Mouse (Mus musculus): Measurements from ENCODE around the gene Tom1. TPM values are rescaled to one million over a fixed set of nuclear protein-coding genes. Genes with fewer than 3 reads are reported as not detected.
A peak's percentile ranks its signal among the peaks of the same experiment; 100 is the strongest.

Tom1 gene
- polyA plus RNA-seq (2012; fragmentation: generic; extraction: Trizol) = 84.2 TPM

DNA sequence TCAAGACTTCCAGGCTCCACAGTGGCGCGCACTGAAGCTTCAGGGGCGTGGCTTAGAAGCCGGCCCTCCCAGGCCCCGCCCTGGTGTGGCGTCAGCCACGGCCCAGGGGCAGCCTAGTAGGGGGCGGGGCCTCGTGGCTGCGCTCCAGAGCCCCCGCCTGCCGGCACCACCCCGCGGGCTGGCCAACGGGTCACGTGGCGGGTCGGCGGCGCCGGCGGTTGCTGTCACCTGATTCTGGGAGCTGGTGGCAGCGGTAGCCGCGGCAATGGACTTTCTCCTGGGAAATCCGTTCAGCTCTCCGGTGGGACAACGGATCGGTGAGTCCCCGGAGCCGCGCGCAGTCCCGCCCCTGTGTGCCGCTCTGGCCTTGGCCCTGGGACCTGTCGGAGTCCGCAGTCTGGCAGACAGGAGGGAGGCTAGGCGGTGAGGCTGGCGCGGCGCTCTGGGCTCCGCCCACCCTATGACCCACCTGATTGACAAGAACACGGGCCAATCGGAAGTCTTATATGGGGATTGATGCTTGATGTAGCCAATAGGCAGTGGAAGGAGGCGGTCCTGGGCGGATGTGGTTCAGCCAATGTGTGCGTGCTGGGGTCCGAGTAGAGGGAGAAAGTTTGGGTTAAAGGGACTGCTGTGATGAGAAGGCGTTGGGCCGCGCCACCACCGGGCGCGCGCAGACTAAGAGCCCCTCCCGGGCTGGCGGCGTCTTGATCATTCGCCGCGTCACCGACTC is at the start of gene Tom1:
TSS of gene Tom1 (plus strand) at position 195 of the 733 bp plus-strand sequence.
- H3K27me3 ChIP-seq (ENCODE audit: control insufficient read depth, insufficient read depth, insufficient read length) = no peaks in the 10 kb centered on the region
- H3K4me2 ChIP-seq (ENCODE audit: low read depth) = peak within 1 kb of the TSS; percentile 83
- H3K36me3 ChIP-seq (ENCODE audit: control insufficient read depth, insufficient read depth) = peaks cover 4% of the 10 kb centered on the region
- H3K79me2 ChIP-seq (ENCODE audit: control insufficient read depth, insufficient read depth) = peaks cover 20% of the 10 kb centered on the region
- peak within 1 kb of the TSS; percentile 41 for H3K4me3 ChIP-seq
- TF ChIP-seq POLR2AphosphoS2 (IDR thresholded peaks at IDR 0.05; ENCODE audit: insufficient read length, low read depth) (peak; percentile 27), USF1 (IDR thresholded peaks at IDR 0.05; ENCODE audit: low read depth) (peak; percentile 69), TCF3 (IDR thresholded peaks at IDR 0.05; ENCODE audit: insufficient read length, low read depth) (no peak), SRF (IDR thresholded peaks at IDR 0.05; ENCODE audit: control insufficient read depth, insufficient read length, low read depth) (peak; percentile 48), POLR2A (IDR thresholded peaks at IDR 0.05; ENCODE audit: insufficient read length, low read depth) (peak; percentile 52), MYOG (IDR thresholded peaks at IDR 0.05; ENCODE audit: control insufficient read depth in 1 of 3, insufficient read depth in 1 of 3, insufficient read length in 2 of 3, low read depth in 2 of 3) (no peak)
- H3ac ChIP-seq (ENCODE audit: control insufficient read depth, insufficient read length) = peak within 1 kb of the TSS; percentile 36

GRCm38 (mm10) chr8:74987436-74987835 is 46.1 kb upstream of the Tom1 start:
- no peak for TF ChIP-seq E2F4 (IDR thresholded peaks at IDR 0.05; ENCODE audit: insufficient read depth)
- no peak for TF ChIP-seq CEBPB (IDR thresholded peaks at IDR 0.05; ENCODE audit: insufficient read depth, poor library complexity, severe bottlenecking)
- no peak for TF ChIP-seq MYOG (IDR thresholded peaks at IDR 0.05; ENCODE audit: control insufficient read depth in 1 of 3, insufficient read depth in 1 of 3, insufficient read length in 2 of 3, low read depth in 2 of 3)
- no peak for TF ChIP-seq TCF12 (IDR thresholded peaks at IDR 0.05; ENCODE audit: insufficient read depth, poor library complexity, severe bottlenecking)
- no peak for TF ChIP-seq MYOD1 (IDR thresholded peaks at IDR 0.05; ENCODE audit: control insufficient read depth in 1 of 3, insufficient read length in 2 of 3, low read depth in 2 of 3)
- no peak for TF ChIP-seq REST (IDR thresholded peaks at IDR 0.05; ENCODE audit: insufficient read depth, insufficient read length)
- TF ChIP-seq SRF (IDR thresholded peaks at IDR 0.05; ENCODE audit: control insufficient read depth, insufficient read length, low read depth) = no peak
- no peak for TF ChIP-seq TCF3 (IDR thresholded peaks at IDR 0.05; ENCODE audit: insufficient read length, low read depth)
- no peak for TF ChIP-seq MAX (IDR thresholded peaks at IDR 0.05; ENCODE audit: low read depth)
- no peak for TF ChIP-seq POLR2A (IDR thresholded peaks at IDR 0.05; ENCODE audit: insufficient read length, low read depth)
- TF ChIP-seq POLR2AphosphoS2 (IDR thresholded peaks at IDR 0.05; ENCODE audit: insufficient read length, low read depth) = no peak
- TF ChIP-seq USF1 (IDR thresholded peaks at IDR 0.05; ENCODE audit: low read depth) = no peak
- no peak overlapping the region for H3K4me3 ChIP-seq
- no peaks in the 10 kb centered on the region for H3K79me2 ChIP-seq (ENCODE audit: control insufficient read depth, insufficient read depth)
- no peak overlapping the region for H3ac ChIP-seq (ENCODE audit: control insufficient read depth, insufficient read length)
- no peaks in the 10 kb centered on the region for H3K27me3 ChIP-seq (ENCODE audit: control insufficient read depth, insufficient read depth, insufficient read length)
- H3K4me2 ChIP-seq (ENCODE audit: low read depth) = no peak overlapping the region
- no peaks in the 10 kb centered on the region for H3K36me3 ChIP-seq (ENCODE audit: control insufficient read depth, insufficient read depth)

DNA sequence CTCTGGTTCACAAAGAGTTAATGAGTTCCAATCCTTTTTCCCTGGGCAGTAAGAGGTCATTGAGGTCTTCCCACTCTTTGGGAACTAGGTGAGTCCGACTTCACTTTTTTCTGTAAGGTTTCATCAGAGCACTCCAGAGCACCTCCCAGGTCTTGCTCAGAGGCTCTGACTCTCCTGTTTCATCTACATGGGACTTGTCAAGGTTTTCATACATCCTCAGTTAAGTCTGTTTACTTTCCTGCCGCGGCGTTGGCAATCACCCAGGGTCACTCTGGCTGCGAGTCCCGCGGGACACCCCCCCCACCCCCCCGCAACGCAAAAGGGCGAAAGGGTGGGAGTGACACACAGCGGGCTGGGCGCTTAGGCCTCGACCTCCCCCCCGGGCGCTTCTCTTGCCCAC is 43.5 kb upstream of the Tom1 start:
- Histone ChIP-seq H3K4me2 (ENCODE audit: low read depth) (no peak overlapping the region), H3ac (ENCODE audit: control insufficient read depth, insufficient read length) (no peak overlapping the region), H3K4me3 (no peak overlapping the region), H3K27me3 (ENCODE audit: control insufficient read depth, insufficient read depth, insufficient read length) (no peaks in the 10 kb centered on the region), H3K36me3 (ENCODE audit: control insufficient read depth, insufficient read depth) (no peaks in the 10 kb centered on the region), H3K79me2 (ENCODE audit: control insufficient read depth, insufficient read depth) (peaks cover 10% of the 10 kb centered on the region)
- TF ChIP-seq TCF3 (IDR thresholded peaks at IDR 0.05; ENCODE audit: insufficient read length, low read depth) (no peak), CEBPB (IDR thresholded peaks at IDR 0.05; ENCODE audit: insufficient read depth, poor library complexity, severe bottlenecking) (no peak)

DNA sequence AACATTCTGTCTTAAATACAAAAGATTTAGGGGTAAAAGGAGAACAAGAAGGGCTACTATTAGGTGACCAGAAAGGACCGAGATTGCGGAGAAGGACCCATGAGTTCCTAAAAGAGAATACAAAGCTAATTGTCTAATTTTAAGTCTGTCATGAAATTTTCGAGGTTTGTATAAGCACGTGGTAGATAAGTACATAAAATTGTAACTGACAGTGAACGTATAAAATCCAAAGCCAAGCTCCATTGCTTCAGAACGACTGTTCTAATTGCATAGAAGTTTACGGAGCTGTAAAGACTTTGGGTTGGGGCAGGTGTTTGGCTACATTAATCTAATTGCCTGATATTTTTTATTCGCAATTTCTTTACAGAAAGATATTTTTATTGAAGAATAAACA is 40.4 kb upstream of the Tom1 start, which contains the start of gene Hmgxb4:
TSS of gene Hmgxb4 (plus strand) at position 276 of the 394 bp plus-strand sequence.
- Histone ChIP-seq H3K27me3 (ENCODE audit: control insufficient read depth, insufficient read depth, insufficient read length) (no peaks in the 10 kb centered on the region), H3ac (ENCODE audit: control insufficient read depth, insufficient read length) (peak within 1 kb of the TSS; percentile 46), H3K4me2 (ENCODE audit: low read depth) (peak within 1 kb of the TSS; percentile 95), H3K36me3 (ENCODE audit: control insufficient read depth, insufficient read depth) (no peaks in the 10 kb centered on the region), H3K79me2 (ENCODE audit: control insufficient read depth, insufficient read depth) (peaks cover 33% of the 10 kb centered on the region), H3K4me3 (peak within 1 kb of the TSS; percentile 39)
- TF ChIP-seq CEBPB (IDR thresholded peaks at IDR 0.05; ENCODE audit: insufficient read depth, poor library complexity, severe bottlenecking) (no peak), USF1 (IDR thresholded peaks at IDR 0.05; ENCODE audit: low read depth) (no peak), E2F4 (IDR thresholded peaks at IDR 0.05; ENCODE audit: insufficient read depth) (no peak), MYOD1 (IDR thresholded peaks at IDR 0.05; ENCODE audit: control insufficient read depth in 1 of 3, insufficient read length in 2 of 3, low read depth in 2 of 3) (no peak), MYOG (IDR thresholded peaks at IDR 0.05; ENCODE audit: control insufficient read depth in 1 of 3, insufficient read depth in 1 of 3, insufficient read length in 2 of 3, low read depth in 2 of 3) (no peak), POLR2A (IDR thresholded peaks at IDR 0.05; ENCODE audit: insufficient read length, low read depth) (no peak), TCF12 (IDR thresholded peaks at IDR 0.05; ENCODE audit: insufficient read depth, poor library complexity, severe bottlenecking) (no peak), TCF3 (IDR thresholded peaks at IDR 0.05; ENCODE audit: insufficient read length, low read depth) (no peak), MAX (IDR thresholded peaks at IDR 0.05; ENCODE audit: low read depth) (no peak), SRF (IDR thresholded peaks at IDR 0.05; ENCODE audit: control insufficient read depth, insufficient read length, low read depth) (no peak), POLR2AphosphoS2 (IDR thresholded peaks at IDR 0.05; ENCODE audit: insufficient read length, low read depth) (no peak), REST (IDR thresholded peaks at IDR 0.05; ENCODE audit: insufficient read depth, insufficient read length) (no peak)
